Mouse (Mus musculus) G1E (cell line): Measurements from ENCODE around the gene Heatr6. TPM values are rescaled to one million over a fixed set of nuclear protein-coding genes. Genes with fewer than 3 reads are reported as not detected.

Source experiments
- ATAC-seq: 2 replicates; pipeline ENCODE4 v1.8.0; 2016; ENCODE audit warnings: mild to moderate bottlenecking; ENCODE audit not compliant: insufficient number of reproducible peaks, poor library complexity, low FRiP score, severe bottlenecking; ENCODE audit errors: extremely low read depth
- DNase-seq: peaks from one replicate; pipeline ENCODE4 v3.0.0; 2012; ENCODE audit warnings: low spot score
- H3K27me3 ChIP-seq: 2 replicates; pipeline ENCODE4 v1.6.1; 2012; ENCODE audit warnings: mild to moderate bottlenecking, low read length, inconsistent platforms; ENCODE audit not compliant: insufficient read depth
- H3K36me3 ChIP-seq: replicated peaks from 2 replicates; pipeline ENCODE3; 2012; ENCODE audit warnings: mild to moderate bottlenecking, inconsistent platforms
- H3K4me1 ChIP-seq: 2 replicates; pipeline ENCODE4 v1.6.1; 2012; ENCODE audit warnings: low read depth, low read length, inconsistent platforms, mixed read lengths; ENCODE audit not compliant: insufficient read depth
- H3K4me3 ChIP-seq: 2 replicates; pipeline ENCODE4 v1.5.1; 2012; ENCODE audit warnings: low read depth, mild to moderate bottlenecking, inconsistent platforms, low read length, moderate library complexity, mixed read lengths
- H3K9me3 ChIP-seq: replicated peaks from 2 replicates; pipeline ENCODE4 v1.6.1; 2012; ENCODE audit warnings: inconsistent platforms
- CTCF ChIP-seq: IDR thresholded peaks from 2 replicates; pipeline ENCODE4 v1.5.1; 2012; ENCODE audit warnings: low read depth, low read length, inconsistent platforms, mixed read lengths
- GATA1 ChIP-seq: IDR thresholded peaks from 2 replicates; pipeline ENCODE4 v1.6.1; 2012; ENCODE audit warnings: borderline replicate concordance, low read length, inconsistent platforms, mixed read lengths
- GATA2 ChIP-seq: IDR thresholded peaks from 2 replicates; pipeline ENCODE4 v1.6.1; 2012; ENCODE audit warnings: low read depth, low read length, inconsistent platforms, borderline replicate concordance
- POLR2AphosphoS5 ChIP-seq: IDR thresholded peaks from 2 replicates; pipeline ENCODE4 v1.6.1; 2012; ENCODE audit warnings: low read depth, low read length, inconsistent platforms; ENCODE audit not compliant: insufficient replicate concordance
- TAL1 ChIP-seq: conservative IDR thresholded peaks from 2 replicates; pipeline ENCODE4 v1.6.1; 2012; ENCODE audit warnings: low read depth, low read length, inconsistent platforms, mixed read lengths
- polyA plus RNA-seq: library from polyadenylated mRNA; stranded (reverse); fragments of >175 nt; gene quantifications from 2 replicates; pipeline ENCODE4 v1.2.3, GENCODE M21; 2012
- total RNA-seq, 2 experiments: library from RNA; stranded (forward) in 1 of 2; stranded (reverse) in 1 of 2; fragments of 200-1000 nt in 1 of 2; fragments of >200 nt in 1 of 2; fragmentation: Nextera tagmentation in 1 of 2; gene quantifications; 2 replicates each; pipeline ENCODE4 v1.2.3; 2014 to 2017

Heatr6 gene
- total and polyA plus RNA-seq, 3 experiments: 7.6 to 36.7 (median 14.9) TPM

DNA sequence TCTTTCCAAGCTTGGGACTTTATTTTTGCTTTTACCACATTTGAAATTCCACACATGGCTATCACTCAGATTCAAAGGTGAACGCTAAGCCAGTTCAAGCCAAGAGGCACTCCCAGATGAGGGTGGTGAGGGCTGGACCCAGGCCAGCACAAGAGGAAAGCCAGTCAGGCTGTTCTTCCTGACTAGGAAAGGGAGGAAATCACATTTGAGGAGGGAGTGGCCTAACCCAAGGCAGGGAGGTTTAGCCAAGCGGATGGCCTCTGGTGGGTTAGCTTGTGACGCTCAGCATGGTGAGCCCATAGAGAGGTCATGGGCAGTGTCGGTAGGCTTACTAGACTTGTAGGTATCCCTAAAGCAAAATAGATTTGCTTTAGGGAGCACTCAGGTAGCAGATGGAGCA lies 33.3 kb downstream of the Heatr6 start:
- Histone ChIP-seq H3K4me1 (peaks cover 7% of the 10 kb centered on the region), H3K9me3 (no peaks in the 10 kb centered on the region), H3K36me3 (peaks cover 44% of the 10 kb centered on the region), H3K4me3 (no peak overlapping the region), H3K27me3 (no peaks in the 10 kb centered on the region)
- no peak for TF ChIP-seq CTCF
- no peak for TF ChIP-seq POLR2AphosphoS5
- TF ChIP-seq GATA2: no peak
- TF ChIP-seq GATA1: no peak
- TF ChIP-seq TAL1: no peak
- DNase-seq (no peak), ATAC-seq (no peak)

DNA sequence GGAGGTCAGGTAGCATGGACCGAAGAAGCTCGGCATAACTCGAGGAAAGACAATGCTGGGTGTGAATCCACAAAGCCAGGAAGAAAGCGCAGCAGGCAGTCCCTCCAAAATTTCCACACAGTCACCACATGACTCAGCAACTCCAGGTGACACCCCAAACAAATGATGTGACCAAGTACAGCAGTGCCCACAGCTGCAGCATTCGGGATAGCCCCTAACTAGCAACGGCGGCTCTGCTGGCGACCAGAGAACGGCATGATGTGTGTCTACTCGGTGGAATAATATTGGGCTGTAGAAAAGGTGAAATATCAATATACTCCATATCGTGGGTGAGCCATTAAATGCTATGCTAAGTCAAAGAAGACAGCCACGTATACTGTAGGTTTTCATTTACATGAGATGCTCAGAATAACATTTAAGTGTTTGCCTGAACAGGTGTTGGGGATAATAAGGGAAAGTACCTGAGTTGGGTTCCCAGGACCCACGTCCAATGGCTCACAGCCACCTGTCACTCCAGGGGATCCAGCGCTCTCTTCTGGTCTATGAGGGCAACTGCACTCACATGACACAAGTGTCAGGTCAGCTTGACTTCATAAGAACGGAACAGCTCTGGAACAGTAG lies 34.0 kb downstream of the Heatr6 start:
- DNase-seq: no peak
- Histone ChIP-seq H3K4me3 (no peak overlapping the region), H3K36me3 (peaks cover 39% of the 10 kb centered on the region)

DNA sequence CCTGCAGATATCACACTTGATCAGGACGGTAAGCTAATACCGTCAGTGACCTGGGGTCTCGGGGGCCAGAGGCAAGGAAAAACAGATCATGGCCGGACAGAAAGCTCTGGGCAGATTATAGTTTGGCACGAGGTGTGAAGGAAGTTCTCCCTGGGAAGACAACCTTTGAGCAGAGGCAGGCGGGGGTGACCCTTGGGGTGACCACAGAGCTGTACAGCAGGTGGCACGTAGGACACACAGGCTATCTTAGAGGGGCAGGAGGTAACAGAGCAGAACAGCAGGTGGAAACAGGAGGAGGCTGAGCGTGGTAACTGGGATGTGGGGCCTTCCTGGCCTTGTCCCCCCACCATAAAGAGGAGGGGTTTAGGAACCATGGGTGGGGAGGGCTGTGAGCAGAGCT lies 34.8 kb downstream of the Heatr6 start:
- ATAC-seq: no peak
- TF ChIP-seq POLR2AphosphoS5: no peak
- TF ChIP-seq CTCF: no peak
- TF ChIP-seq TAL1: no peak
- TF ChIP-seq GATA1: no peak
- TF ChIP-seq GATA2: no peak
- H3K9me3 ChIP-seq: no peaks in the 10 kb centered on the region

More for the DNA sequence above, 34.0 kb downstream of the Heatr6 start:
- peaks cover 7% of the 10 kb centered on the region for H3K4me1 ChIP-seq
- TF ChIP-seq POLR2AphosphoS5 (no peak), CTCF (no peak), GATA1 (no peak), TAL1 (no peak), GATA2 (no peak)
- ATAC-seq: no peak
- H3K9me3 ChIP-seq: no peaks in the 10 kb centered on the region
- no peaks in the 10 kb centered on the region for H3K27me3 ChIP-seq

DNA sequence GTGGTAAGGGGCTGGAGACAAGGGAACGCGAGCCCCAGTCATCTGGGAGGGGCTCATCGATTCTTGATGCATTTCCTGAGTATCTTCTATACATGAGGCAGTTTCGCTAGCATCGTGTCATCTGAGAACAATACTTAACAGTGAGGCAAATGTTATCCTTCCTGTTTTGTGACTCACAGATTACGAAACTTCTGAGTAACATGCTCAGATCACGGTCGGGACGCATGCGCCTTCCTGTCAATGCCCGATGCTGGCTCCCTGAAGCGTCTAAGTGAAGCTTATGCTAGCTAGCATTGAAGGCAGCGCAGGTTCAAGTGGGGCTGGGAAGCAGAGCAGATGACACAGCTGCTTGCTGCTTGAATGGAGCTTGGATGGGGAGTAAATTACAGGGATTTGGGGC lies 35.8 kb downstream of the Heatr6 start:
- ATAC-seq (no peak), DNase-seq (no peak)
- Histone ChIP-seq H3K27me3 (peaks cover 7% of the 10 kb centered on the region), H3K4me3 (no peak overlapping the region), H3K9me3 (no peaks in the 10 kb centered on the region), H3K4me1 (peaks cover 7% of the 10 kb centered on the region), H3K36me3 (peaks cover 21% of the 10 kb centered on the region)
- TF ChIP-seq GATA2 (no peak), GATA1 (no peak), TAL1 (no peak), CTCF (no peak), POLR2AphosphoS5 (no peak)

More for the DNA sequence above, 34.8 kb downstream of the Heatr6 start:
- Histone ChIP-seq H3K4me1 (peaks cover 7% of the 10 kb centered on the region), H3K36me3 (peaks cover 31% of the 10 kb centered on the region), H3K27me3 (peaks cover 6% of the 10 kb centered on the region), H3K4me3 (no peak overlapping the region)
- DNase-seq: no peak

DNA sequence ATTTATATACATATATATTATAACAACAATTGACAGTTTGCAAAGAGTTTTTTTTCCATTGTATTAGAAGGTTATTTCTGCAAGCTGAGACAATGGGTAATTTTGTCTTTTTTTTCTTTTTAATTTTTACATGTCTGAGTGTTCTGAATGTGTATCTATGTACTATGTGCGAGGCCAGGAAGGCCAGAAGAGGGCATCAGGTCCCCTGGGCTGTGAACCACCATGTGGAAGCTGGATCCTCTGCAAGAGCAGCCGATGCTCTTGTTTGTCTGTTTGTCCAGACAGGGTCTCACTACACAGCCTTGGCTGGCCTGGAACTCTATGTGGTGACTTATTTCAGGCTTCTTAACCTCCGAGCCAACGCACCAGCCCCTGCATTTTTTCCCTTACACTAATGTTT lies 37.6 kb downstream of the Heatr6 start:
- peaks cover 19% of the 10 kb centered on the region for H3K27me3 ChIP-seq
- TF ChIP-seq CTCF (no peak), POLR2AphosphoS5 (no peak), GATA2 (no peak), TAL1 (no peak)
- H3K4me1 ChIP-seq: peaks cover 7% of the 10 kb centered on the region
- no peak for ATAC-seq
- H3K4me3 ChIP-seq: no peak overlapping the region
- H3K36me3 ChIP-seq: peaks cover 12% of the 10 kb centered on the region
- DNase-seq: no peak
- no peaks in the 10 kb centered on the region for H3K9me3 ChIP-seq

DNA sequence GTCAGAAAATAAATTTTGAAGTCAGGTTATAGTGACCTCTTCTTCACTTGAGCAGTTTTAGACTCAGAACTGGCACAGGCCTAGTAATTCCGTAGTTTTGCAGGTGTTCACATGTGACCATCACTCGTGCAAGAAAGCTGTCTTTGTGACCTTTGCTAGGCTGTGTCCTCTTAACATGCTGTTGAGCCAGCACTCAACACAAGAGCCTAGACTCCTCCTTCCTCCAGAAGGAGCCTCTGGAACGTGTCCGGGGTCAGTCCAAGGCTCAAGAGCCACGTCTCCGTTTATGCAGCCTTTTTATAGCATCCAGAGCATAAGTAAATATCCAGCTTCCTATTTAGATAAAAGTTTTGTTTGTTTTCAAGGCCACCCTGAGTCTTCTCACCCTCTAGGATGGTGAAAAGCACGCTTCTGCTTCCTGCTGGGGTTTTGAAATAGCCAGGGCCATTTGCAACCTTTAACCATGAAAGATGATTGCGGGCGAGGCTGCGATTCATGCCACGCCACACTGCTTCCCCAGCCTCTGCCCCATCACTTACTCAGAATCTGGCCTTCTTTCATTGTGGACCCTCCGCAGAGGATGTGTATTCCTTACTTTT lies 38.9 kb downstream of the Heatr6 start:
- H3K9me3 ChIP-seq: no peaks in the 10 kb centered on the region
- no peak overlapping the region for H3K4me3 ChIP-seq
- no peak for DNase-seq
- peaks cover 3% of the 10 kb centered on the region for H3K4me1 ChIP-seq
- no peak for ATAC-seq
- H3K27me3 ChIP-seq: peaks cover 28% of the 10 kb centered on the region
- peaks cover under 1% of the 10 kb centered on the region for H3K36me3 ChIP-seq
- no peak for TF ChIP-seq CTCF
- TF ChIP-seq GATA2: no peak
- no peak for TF ChIP-seq POLR2AphosphoS5
- TF ChIP-seq GATA1: no peak
- TF ChIP-seq TAL1: no peak
